Mouse (Mus musculus) hindlimb bud, embryonic 11.5 days (tissue): Measurements from ENCODE around the gene Cmtm7.

Experiments used
- DNase-seq: peaks from one replicate; pipeline ENCODE4 v3.0.0-alpha.2; 2012; ENCODE audit warnings: low read depth, low spot score; ENCODE audit errors: extremely low spot score

The Cmtm7 gene

DNA sequence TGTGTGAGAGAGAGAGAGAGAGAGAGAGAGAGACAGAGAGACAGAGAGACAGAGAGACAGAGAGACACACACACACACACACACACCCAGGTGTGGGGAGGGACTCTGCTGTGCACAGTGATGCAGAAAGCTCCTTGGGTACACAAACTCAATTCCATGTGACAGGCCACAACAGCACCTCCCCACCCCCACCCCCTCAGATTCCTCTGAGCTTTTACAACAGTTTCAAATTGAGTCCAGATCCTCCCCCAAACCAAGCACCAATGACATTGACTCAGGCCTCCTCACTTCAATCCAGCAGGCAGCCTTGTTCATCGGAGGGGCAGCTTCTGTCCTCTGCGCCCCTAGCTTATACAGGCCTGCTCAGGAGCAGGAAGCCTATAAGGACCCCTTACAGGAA is 14.1 kb downstream of the Cmtm7 start:
- DNase-seq, result no peak

DNA sequence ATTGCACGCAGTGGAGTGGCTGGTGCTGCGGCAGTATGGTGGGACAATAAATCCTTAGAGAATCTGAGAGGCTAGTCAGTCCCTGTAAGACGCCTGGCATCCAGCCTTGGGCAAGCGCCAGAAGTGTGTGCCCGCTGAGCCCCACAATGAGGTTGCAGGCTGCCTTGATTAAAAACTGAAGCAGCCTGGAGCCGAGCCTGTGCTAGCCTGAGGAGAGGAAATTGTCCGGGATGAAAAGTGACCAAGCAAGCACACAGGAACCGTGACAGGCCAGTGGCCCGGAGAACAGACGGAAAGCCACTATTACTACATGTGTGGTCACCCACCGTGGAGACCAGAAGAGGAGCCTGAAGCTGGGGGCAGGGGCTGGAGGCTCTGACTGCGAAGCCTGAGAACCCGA is 14.6 kb downstream of the Cmtm7 start:
- DNase-seq, result no peak

DNA sequence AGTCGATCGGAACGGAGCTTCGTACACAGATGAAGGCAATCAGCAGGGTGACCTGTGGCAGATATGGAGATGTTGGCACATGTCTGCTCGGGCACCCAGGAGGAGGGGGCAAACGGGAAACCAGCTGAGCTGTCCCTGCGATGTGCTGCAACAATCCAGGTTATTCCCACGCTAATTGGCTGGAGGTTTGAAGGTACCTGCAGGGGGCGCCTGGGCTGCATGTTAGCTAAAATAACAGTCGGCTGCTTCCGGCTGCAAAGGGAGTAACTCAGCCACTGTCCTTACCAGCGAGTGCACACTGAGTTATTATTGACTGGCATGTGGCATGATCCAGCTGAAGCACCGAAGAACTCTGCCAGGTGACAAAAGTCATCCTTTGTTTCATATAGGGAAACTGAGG is 18.3 kb downstream of the Cmtm7 start:
- no peak for DNase-seq

DNA sequence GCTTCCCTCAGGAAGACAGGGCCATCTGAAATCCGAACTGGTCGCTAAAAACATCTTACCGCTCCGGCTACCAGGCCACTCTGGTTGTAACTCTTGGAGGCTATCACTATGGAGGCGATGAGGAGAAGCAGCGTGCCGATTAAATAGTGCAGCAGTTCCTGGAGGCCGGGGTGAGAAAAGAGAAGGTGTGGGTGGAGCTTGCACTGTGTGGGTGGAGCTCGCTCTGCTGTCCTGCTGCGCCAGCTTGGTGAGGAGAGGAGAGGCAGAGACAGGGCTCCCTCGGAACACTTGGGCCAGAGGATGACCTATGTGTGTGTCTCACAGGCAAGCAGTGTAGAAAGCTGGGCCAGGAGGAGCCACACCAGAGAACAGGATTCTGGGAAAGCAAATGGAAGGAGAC is 19.8 kb downstream of the Cmtm7 start:
- DNase-seq, result no peak

DNA sequence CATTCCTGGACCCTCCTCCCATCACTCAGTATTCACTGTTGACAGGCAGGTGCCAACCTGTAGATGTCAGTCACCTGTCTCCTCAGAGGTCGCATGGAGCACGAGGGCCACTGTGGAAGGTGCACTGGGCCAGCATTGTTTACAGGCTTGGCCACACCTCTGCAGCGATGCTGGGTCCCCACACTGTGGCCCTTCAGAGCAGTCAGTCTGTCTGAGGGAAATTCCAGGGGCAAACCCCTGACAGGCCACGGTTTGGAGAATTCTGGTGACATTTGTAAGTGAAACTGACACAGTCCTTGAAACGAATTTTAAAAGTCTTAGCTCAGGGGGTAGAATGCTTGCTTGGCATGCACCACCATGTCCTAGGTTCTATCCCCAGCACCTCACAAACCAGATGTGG is 21.3 kb downstream of the Cmtm7 start:
- DNase-seq, result no peak

DNA sequence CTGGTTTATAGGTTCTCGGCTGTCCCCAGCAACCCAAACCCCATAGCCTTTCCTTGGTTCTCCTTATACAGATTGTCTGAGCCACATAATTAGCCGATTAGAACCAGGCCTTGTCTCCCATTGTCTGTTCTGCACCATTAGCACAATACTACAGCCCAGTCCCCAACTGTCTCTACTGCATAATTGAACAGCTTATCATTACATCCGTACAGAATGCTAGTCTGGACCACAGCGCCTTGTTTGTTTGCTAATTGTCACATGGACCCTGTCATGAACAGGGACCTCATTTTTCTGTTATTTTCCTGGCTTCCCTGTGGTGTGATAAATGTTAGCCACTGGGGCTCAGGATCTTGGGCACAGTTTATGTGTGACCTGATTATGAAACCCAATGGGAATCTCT is 21.8 kb downstream of the Cmtm7 start:
- DNase-seq, result no peak

DNA sequence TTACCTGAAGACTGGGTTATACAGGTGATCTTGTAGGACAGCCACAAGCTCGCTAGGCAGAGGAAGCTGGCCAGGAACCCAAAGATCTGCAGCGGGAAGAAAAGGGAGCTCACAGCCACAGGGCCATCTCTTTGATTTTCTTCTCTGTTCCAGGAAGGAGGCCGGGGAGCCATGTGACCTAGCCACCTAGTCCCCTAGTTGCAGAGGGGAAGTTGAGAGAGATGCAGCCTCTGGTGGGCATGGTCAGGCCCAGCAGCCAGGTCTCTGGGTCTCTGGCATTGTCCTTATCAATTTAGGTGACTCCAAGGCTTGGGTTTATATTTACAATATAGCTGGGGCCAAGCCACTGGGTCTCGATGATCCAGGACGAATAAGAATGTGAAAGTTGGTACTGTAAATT is 22.9 kb downstream of the Cmtm7 start:
- DNase-seq, result no peak

DNA sequence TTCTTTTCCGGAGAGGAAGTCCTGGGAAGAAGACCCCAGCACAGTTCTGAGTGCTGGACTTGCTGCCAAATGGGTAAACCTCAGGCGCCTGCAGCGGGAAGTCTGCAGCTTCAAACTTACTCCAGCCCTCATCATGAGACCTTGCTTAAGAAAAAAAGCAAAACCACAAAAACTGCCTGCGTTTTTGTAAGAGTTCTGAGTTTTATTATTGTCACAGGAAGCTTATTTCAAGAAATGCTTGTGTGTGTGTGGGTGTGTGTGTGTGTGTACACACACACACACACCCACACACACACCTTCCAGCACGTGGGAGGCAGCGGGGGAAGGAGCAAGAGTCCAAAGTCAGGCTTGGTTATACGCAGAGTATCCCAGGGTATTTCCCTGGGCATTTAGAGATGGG is 23.4 kb downstream of the Cmtm7 start:
- no peak for DNase-seq

DNA sequence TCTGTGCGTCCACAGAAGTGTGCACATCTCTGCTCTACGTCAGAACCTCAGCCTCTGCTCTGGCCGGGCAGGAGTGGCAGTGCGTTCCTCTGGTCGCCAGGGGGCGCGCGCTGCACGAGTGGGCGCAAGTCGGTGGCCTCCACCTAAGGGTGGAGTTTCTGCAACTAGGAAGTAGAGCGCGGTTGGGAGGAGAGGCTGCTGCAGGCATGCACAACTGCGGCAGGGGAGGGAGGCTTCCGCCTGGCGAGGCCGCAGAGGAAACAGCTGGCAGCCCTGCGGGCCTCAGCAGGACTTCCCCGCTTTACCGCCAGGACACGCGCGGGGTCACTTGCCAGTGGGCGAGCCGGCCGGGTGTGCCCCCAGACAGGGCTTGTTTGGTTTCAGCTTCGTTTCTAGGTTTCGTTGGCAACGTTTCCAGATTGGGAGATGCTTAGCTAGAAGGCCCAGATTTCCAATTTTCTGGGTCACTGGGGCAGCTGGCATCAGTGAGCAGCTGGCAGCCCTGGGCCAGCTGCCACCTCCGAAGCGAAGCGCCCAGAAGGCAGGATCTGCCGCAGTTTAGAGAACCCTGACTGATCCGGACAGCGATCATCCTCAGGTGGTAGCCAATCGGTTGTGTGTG is 28.7 kb downstream of the Cmtm7 start:
- DNase-seq, result no peak

DNA sequence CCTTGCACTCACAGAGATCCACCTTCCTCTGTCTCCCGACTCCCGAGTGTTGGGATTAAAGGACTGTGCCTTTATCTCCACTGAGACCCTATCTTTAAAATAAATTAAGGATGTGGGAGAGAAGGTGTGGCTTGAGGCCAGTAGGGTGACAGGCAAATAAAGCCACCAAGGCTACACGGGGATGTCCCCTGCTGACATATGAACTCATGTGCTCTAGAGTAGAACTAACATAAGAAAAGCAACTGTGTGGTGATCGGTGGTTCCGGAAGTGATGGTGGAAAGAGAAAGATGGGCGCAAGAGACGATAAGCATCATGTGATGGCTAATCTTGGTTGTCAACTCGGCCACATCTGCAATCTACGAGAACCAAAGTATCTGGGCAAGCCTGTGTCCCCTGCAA is 29.3 kb downstream of the Cmtm7 start:
- DNase-seq, result no peak

DNA sequence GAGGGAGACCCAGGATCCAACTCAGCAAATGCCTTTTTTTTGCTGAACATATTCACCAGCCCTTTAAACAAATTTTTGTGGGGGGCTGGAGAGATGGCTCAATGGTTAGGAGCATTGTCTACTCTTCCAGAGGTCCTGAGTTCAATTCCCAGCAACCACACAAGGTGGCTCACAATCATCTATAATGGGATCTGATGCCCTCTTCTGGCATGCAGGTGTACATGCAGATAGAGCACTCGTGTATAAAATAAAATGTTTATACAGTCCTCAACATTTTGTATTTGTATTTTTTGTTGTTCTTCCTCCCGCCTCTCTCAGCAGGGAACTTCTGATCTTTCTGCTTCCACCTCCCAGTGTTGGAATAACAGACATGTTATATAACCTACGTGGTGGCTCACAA is 30.1 kb downstream of the Cmtm7 start:
- DNase-seq, result no peak

DNA sequence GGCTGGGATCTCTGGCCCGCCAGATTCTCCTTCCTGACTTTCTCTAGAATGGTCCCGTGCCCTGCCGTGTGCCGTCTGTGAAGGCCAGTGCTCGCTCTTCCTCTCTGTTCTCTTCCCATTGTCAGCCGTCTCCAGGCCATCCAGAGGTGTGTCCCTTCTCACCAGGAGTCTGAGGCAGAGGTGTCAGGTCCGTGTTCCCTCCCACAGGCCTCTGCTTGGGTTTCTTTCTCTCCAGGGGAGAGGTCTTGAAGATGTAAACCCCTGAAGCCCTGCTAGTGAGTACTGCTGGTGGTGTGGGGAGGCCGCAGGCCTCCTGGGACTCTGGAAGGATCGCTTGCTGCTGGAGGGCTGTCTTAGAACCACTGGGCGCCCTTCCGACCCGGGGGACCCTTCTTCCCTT is 34.2 kb downstream of the Cmtm7 start:
- DNase-seq, result no peak

DNA sequence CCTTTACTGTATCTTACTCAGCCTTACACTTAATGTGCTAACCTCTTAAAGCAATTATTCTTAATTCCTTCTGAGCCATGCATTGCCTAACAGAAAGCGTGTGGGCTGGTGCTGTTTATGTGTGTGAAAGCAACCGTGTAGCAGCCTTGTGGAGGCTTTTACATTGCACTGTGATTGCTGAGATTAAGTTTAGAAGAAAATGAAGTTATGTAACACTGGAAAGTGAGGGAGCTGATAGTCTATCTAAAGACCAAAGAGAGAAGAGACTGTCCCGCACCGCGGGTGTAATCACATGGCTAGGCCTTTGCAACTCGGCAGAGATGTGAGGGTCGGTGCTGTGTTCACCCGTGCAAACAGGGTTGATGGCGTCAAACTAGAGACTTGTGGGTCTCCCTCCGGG is 34.6 kb downstream of the Cmtm7 start:
- DNase-seq, result no peak

DNA sequence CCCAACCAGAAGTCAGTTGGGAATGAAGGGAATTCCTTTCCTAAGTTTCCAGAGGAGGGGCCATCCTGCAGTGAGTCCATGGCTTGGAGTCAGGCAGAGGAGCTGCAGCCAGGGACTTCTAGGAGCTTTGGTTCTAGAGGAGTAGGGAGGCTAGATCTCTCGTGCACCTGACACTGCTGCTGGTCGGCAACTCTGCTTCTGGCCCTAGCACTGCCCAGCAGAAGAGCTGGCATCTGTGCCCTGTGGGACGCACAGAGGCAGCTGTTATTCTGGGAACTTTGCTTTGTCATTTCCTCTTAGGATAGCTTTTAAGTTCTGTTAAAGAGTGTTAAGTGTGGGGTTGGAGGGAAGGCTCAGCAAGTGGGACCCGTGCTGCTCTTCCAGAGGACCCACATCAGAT is 36.0 kb downstream of the Cmtm7 start:
- no peak for DNase-seq

DNA sequence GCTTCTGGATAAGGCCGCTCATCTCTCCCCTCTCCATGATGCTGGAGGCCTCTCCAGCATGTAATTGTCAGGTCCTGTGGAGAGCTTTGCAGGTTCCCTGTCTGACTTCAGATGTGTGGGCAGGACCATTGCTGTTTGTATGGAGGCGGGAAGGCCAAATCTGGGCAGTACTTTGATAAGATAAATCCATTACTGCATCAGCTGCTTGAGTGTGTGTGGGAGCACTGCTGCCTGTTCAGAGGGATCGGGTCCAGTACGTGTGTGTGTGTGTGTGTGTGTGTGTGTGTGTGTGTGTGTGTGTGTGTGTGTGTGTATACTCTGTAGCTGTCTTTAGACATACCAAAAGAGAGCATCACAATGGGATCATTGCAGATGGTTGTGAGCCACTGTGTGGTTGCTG is 36.5 kb downstream of the Cmtm7 start:
- DNase-seq, result no peak

DNA sequence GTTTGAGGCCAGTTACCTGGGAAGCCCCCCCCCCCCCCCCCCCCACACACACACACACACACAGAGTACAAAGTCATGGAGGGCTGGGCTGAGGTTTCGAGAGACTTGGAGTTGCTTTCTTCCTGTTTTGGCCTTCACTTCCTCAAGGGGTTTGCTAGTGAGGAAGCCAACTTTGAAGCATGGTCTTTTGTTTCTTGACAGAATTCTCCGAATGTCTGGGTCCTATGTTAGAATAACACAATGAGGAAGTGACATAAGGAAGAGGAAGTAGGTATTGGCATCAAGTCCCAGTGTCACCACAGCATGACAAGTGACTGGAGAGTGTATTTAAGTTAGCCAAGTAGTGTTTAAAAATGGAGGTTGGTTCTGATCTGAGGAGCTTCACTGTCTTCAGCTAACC is 38.9 kb downstream of the Cmtm7 start:
- no peak for DNase-seq

DNA sequence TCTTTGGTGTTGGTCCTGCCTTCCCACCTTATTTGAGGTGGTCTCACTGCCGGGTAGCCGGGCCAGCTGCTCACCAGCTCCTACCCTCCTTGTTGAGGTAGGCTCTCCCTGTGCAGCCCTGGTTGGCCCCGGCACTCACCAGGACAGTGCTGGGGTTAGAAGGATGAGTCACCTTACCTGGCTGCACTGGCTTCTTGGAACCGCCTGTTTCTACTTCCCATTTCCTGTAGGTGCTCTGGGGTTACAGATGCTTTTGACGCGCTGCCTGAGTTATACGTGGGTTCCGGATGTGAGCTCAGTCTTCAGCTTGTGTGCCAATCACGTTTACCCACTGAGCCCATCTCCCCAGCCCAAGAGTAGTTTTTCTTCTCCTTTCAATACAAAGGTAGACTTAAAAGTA is 41.3 kb downstream of the Cmtm7 start:
- no peak for DNase-seq

DNA sequence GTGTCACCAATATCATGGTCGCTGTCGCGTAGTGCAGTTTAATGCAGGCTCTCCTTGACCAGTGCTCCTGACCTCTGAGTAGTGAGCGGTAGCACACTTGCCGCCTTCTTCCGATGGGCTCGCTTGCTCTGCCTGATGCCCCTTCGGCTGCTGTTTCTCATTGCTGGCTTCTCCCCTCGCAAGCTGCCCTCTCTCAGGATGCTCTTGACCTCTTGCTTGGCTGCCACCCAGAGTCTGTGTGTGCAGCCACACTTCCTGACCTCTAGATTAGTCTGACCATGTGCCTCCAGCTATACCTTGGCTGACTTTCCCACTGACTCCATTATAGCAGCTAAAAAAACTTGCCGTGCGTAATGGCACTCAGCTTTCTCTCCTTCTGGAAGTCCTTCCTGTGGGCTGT is 45.2 kb downstream of the Cmtm7 start:
- no peak for DNase-seq

DNA sequence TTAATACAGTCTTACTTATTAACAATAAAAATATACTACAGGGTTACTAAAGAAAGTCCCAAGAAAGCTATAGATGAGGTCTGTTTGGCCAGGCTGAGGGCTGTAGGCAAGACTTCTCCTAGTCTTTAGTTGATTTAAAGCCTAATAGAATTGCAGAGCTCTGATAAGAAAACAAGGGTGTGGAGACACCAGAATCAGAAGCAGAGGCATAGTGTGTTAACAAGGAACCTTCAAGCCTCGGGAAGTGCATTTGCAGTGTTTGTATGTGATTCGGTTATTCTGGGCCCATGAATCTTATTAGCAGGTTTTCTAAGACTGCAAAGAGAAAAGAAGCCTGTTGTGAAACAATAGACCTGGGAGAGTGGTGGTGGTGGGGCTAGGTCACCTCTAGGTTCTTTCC is 48.4 kb downstream of the Cmtm7 start:
- no peak for DNase-seq

DNA sequence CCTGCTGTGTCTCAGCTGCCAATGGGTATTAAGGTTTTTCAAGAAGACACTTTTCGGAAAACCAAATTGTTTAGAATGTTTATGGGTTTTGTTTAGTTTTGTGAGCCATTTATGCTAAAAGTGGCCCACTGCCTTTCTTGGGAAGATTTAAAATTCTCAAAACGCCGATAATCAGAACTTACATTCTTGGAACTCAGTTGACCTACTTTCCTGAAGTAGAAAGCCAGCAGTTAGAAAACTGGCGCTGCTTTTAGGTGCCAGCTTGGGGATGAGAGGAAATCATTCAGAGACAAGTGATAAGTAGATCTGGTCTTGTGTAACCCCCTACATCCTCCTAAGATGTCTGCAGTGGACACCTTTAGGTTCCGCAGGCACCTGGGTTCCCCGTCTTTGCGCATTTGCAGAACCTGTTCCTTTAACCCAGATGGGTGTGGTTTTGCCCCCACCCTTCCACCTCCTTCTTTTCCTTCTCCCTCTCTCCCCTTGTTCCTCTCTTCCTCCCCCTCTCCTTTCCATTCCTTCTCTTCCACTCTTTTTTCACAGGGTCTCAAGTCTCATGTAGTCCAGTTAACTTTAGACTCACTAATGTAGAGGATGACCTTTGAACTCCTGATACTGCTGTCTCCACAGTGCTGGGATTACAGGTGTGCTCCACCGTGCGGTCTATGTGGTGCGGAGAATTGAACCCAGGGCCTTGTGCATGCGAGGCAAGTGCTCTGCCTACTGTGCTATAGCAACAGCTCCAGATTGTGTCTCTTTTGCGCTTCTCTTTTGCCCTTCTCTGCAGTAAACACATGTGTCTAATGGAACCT is 49.6 kb downstream of the Cmtm7 start:
- DNase-seq, result no peak

DNA sequence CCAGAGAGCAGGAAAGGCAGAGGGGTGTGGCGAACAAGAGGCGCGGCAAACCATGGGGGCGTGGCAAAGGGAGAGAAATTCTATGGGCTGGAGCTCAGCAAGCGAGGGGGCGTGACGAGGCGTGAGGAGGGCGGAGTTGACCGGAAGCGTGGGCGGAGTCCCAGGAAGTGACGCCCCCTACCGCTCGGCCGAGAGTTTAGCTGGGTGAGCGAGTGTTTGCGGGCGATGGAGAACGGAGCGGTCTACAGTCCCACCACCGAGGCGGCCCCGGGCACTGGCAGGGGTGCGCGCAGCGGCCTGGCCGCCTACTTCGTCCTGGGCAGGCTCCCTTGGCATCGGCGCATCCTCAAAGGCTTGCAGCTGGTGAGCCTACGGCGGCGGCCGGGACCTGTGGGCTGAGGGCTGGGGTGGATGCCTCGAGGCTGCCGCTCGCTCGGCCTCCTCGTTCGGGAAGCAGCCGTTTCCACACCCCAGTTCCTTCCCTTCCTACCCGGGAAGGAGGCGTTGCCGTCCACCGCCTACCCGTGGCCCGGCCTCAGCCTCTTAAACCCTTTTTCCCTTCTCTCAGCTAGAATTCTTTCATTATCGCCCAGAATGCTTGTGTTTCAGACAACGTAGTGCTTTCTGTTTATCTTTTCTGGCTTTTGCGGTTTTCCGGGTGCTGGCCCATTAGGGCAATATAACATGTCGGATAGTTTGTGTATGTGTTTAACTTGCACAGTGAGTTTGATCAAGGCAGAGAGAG is 50.5 kb downstream of the Cmtm7 start, which contains the start of gene Cmtm6:
Cmtm6 (plus strand) TSS at position 106 of the 745 bp plus-strand sequence.
- peak; percentile 82 for DNase-seq
